Mouse (Mus musculus) myocyte (in vitro differentiated cells): ENCODE data around the gene Grin2c. TPM values are rescaled to one million over a fixed set of nuclear protein-coding genes. Genes with fewer than 3 reads are reported as not detected.
A peak's percentile ranks its signal among the peaks of the same experiment; 100 is the strongest.

Source experiments
- H3K27me3 ChIP-seq: one replicate; pipeline ENCODE4 v1.6.1; 2011; ENCODE audit not compliant: control insufficient read depth, insufficient read depth, insufficient read length
- H3K36me3 ChIP-seq: one replicate; pipeline ENCODE4 v1.6.1; 2011; ENCODE audit not compliant: control insufficient read depth, insufficient read depth
- H3K4me2 ChIP-seq: one replicate; pipeline ENCODE4 v1.6.1; 2011; ENCODE audit warnings: low read depth, control low read depth
- H3K4me3 ChIP-seq: one replicate; pipeline ENCODE4 v1.5.1; 2011; ENCODE audit warnings: mild to moderate bottlenecking, control low read depth, moderate library complexity
- H3K79me2 ChIP-seq: one replicate; pipeline ENCODE4 v1.6.1; 2011; ENCODE audit not compliant: control insufficient read depth, insufficient read depth
- H3ac ChIP-seq: one replicate; pipeline ENCODE4 v1.6.1; 2011; ENCODE audit not compliant: control insufficient read depth, insufficient read length
- CEBPB ChIP-seq: IDR thresholded peaks from 2 replicates; pipeline ENCODE4 v1.6.1; 2011; ENCODE audit warnings: mild to moderate bottlenecking, moderate library complexity; ENCODE audit not compliant: poor library complexity, insufficient read depth, severe bottlenecking
- E2F4 ChIP-seq: IDR thresholded peaks from one replicate; pipeline ENCODE4 v1.6.1; 2011; ENCODE audit warnings: mild to moderate bottlenecking, control low read depth, moderate library complexity; ENCODE audit not compliant: insufficient read depth
- MAX ChIP-seq: IDR thresholded peaks from one replicate; pipeline ENCODE4 v1.6.1; 2011; ENCODE audit warnings: low read depth, mild to moderate bottlenecking, control low read depth
- MYOD1 ChIP-seq, 3 experiments: IDR thresholded peaks; one replicate each; pipeline ENCODE4 v1.6.1; 2011; ENCODE audit warnings: control low read depth in 2 of 3, low read depth in 2 of 3, mild to moderate bottlenecking in 2 of 3, moderate library complexity in 1 of 3; ENCODE audit not compliant: insufficient read length in 2 of 3, control insufficient read depth in 1 of 3
- MYOG ChIP-seq, 3 experiments: IDR thresholded peaks; one replicate each; pipeline ENCODE4 v1.6.1; 2011; ENCODE audit warnings: control low read depth in 2 of 3, low read depth in 2 of 3, mild to moderate bottlenecking in 2 of 3; ENCODE audit not compliant: insufficient read length in 2 of 3, control insufficient read depth in 1 of 3, insufficient read depth in 1 of 3
- POLR2A ChIP-seq: IDR thresholded peaks from one replicate; pipeline ENCODE4 v1.6.1; 2011; ENCODE audit warnings: low read depth, mild to moderate bottlenecking, control low read depth, moderate library complexity; ENCODE audit not compliant: insufficient read length
- POLR2AphosphoS2 ChIP-seq: IDR thresholded peaks from one replicate; pipeline ENCODE4 v1.6.1; 2011; ENCODE audit warnings: low read depth, control low read depth; ENCODE audit not compliant: insufficient read length
- REST ChIP-seq: IDR thresholded peaks from one replicate; pipeline ENCODE4 v1.6.1; 2011; ENCODE audit warnings: mild to moderate bottlenecking, control low read depth, moderate library complexity; ENCODE audit not compliant: insufficient read depth, insufficient read length
- SRF ChIP-seq: IDR thresholded peaks from one replicate; pipeline ENCODE4 v1.6.1; 2011; ENCODE audit warnings: low read depth; ENCODE audit not compliant: control insufficient read depth, insufficient read length
- TCF12 ChIP-seq: IDR thresholded peaks from one replicate; pipeline ENCODE4 v1.6.1; 2011; ENCODE audit warnings: mild to moderate bottlenecking, control low read depth; ENCODE audit not compliant: poor library complexity, insufficient read depth, severe bottlenecking
- TCF3 ChIP-seq: IDR thresholded peaks from one replicate; pipeline ENCODE4 v1.6.1; 2011; ENCODE audit warnings: low read depth, control low read depth; ENCODE audit not compliant: insufficient read length
- USF1 ChIP-seq: IDR thresholded peaks from one replicate; pipeline ENCODE4 v1.6.1; 2011; ENCODE audit warnings: low read depth, mild to moderate bottlenecking, control low read depth, moderate library complexity
- polyA plus RNA-seq: library from polyadenylated mRNA; unstranded; fragments of >200 nt; fragmentation: generic; extraction: Trizol; gene quantifications from one replicate; pipeline ENCODE4 v1.2.1, GENCODE M21; 2012; ENCODE audit warnings: missing spikeins

The Grin2c gene
- not detected for polyA plus RNA-seq

- Histone ChIP-seq H3K79me2 (no peaks in the 10 kb centered on the region), H3K27me3 (peaks cover 48% of the 10 kb centered on the region), H3K4me3 (no peak within 1 kb of the TSS), H3ac (no peak within 1 kb of the TSS), H3K4me2 (no peak within 1 kb of the TSS), H3K36me3 (no peaks in the 10 kb centered on the region)
- no peak for TF ChIP-seq MYOD1 (IDR thresholded peaks at IDR 0.05; ENCODE audit: control insufficient read depth in 1 of 3, insufficient read length in 2 of 3, low read depth in 2 of 3)
- no peak for TF ChIP-seq SRF
- TF ChIP-seq POLR2A = no peak
- no peak for TF ChIP-seq POLR2AphosphoS2
- no peak for TF ChIP-seq TCF12
- TF ChIP-seq CEBPB = no peak
- TF ChIP-seq E2F4 = no peak
- no peak for TF ChIP-seq TCF3
Observed at GRCm38 (mm10) chr11:115267061-115267883, at the start of gene Grin2c. Grin2c (minus strand) TSS chr11:115267243.

GRCm38 (mm10) chr11:115314249-115314648, 47.2 kb upstream of the Grin2c start:
- Histone ChIP-seq H3K79me2 (no peaks in the 10 kb centered on the region), H3ac (no peak overlapping the region), H3K4me3 (no peak overlapping the region), H3K36me3 (no peaks in the 10 kb centered on the region), H3K4me2 (no peak overlapping the region), H3K27me3 (peaks cover 41% of the 10 kb centered on the region)
- TF ChIP-seq CEBPB = 0 out of 2 replicates have a peak, but pooled peaks have one; percentile 29
- no peak for TF ChIP-seq REST

- no peak for TF ChIP-seq CEBPB
- TF ChIP-seq MYOD1 (IDR thresholded peaks at IDR 0.05; ENCODE audit: control insufficient read depth in 1 of 3, insufficient read length in 2 of 3, low read depth in 2 of 3) = peak; percentile 14 to 69 (median 68)
- no peaks in the 10 kb centered on the region for H3K36me3 ChIP-seq
- H3K27me3 ChIP-seq = no peaks in the 10 kb centered on the region
- H3K79me2 ChIP-seq = no peaks in the 10 kb centered on the region
- no peak overlapping the region for H3K4me3 ChIP-seq
- H3K4me2 ChIP-seq = no peak overlapping the region
- no peak overlapping the region for H3ac ChIP-seq
Observed at GRCm38 (mm10) chr11:115308781-115309180, 41.7 kb upstream of the Grin2c start.

- H3K4me2 ChIP-seq = no peak within 1 kb of the TSS
- no peaks in the 10 kb centered on the region for H3K36me3 ChIP-seq
- H3ac ChIP-seq = no peak within 1 kb of the TSS
- no peak within 1 kb of the TSS for H3K4me3 ChIP-seq
- H3K79me2 ChIP-seq = no peaks in the 10 kb centered on the region
- no peaks in the 10 kb centered on the region for H3K27me3 ChIP-seq
- no peak for TF ChIP-seq TCF3
- no peak for TF ChIP-seq TCF12
- no peak for TF ChIP-seq REST
- TF ChIP-seq MYOD1 (IDR thresholded peaks at IDR 0.05; ENCODE audit: control insufficient read depth in 1 of 3, insufficient read length in 2 of 3, low read depth in 2 of 3) = no peak
- TF ChIP-seq E2F4 = no peak
- no peak for TF ChIP-seq POLR2AphosphoS2
- TF ChIP-seq MAX = no peak
- no peak for TF ChIP-seq USF1
- TF ChIP-seq MYOG (IDR thresholded peaks at IDR 0.05; ENCODE audit: control insufficient read depth in 1 of 3, insufficient read depth in 1 of 3, insufficient read length in 2 of 3, low read depth in 2 of 3) = no peak
- TF ChIP-seq CEBPB = no peak
- TF ChIP-seq SRF = no peak
- TF ChIP-seq POLR2A = no peak
Observed at GRCm38 (mm10) chr11:115306863-115307262, 39.8 kb upstream of the Grin2c start, which contains the start of gene Otop2. Otop2 (plus strand) TSS chr11:115307163.

GRCm38 (mm10) chr11:115303167-115303566, 36.1 kb upstream of the Grin2c start:
- H3ac ChIP-seq = no peak overlapping the region
- no peaks in the 10 kb centered on the region for H3K36me3 ChIP-seq
- TF ChIP-seq E2F4 (no peak), CEBPB (peak; percentile 11; the same call in 1 of the 2 replicates)
- no peak overlapping the region for H3K4me3 ChIP-seq
- no peaks in the 10 kb centered on the region for H3K79me2 ChIP-seq
- no peaks in the 10 kb centered on the region for H3K27me3 ChIP-seq
- H3K4me2 ChIP-seq = no peak overlapping the region
